Mouse (Mus musculus): ENCODE results near the gene Tsg101.

- TF ChIP-seq CTCF (IDR thresholded peaks at IDR 0.05; ENCODE audit: low read depth, low read length), result no peak
- TF ChIP-seq POLR2A (IDR thresholded peaks at IDR 0.05; ENCODE audit: borderline replicate concordance, low read depth, low read length), result no peak
Observed at GRCm38 (mm10) chr7:46899343-46899742, 20.4 kb downstream of the Tsg101 start.

All from bone marrow macrophage, adult 2 months (primary cell).